ENCODE assay signal across 31 mouse cellular contexts in genomic region chr4:33786027-33786426, GRCm38 (mm10).
"Had no signal": no experiment of that assay in that cellular context is flagged by ENCODE, and none has a peak within 500 bp of the region (broad histone marks: within the 10 kb centered on the region; RNA-seq: fewer than 3 reads in every experiment).

No protein-coding gene starts in this region.

- H3K4me1 ChIP-seq: heart, embryonic 10.5 days; heart, embryonic 12.5 days; heart, embryonic 13.5 days; heart, embryonic 15.5 days; hindbrain, embryonic 12.5 days; hindbrain, embryonic 13.5 days; hindbrain, embryonic 15.5 days; intestine, embryonic 15.5 days had no signal

- H3K4me2 ChIP-seq: heart, embryonic 11.5 days; heart, embryonic 12.5 days; heart, embryonic 13.5 days; heart, embryonic 15.5 days; hindbrain, embryonic 12.5 days; hindbrain, embryonic 13.5 days; hindbrain, embryonic 14.5 days; hindbrain, embryonic 15.5 days; intestine, embryonic 15.5 days; kidney, embryonic 15.5 days had no signal

- H3K36me3 ChIP-seq: heart, embryonic 10.5 days; heart, embryonic 12.5 days; heart, embryonic 13.5 days; heart, embryonic 15.5 days; hindbrain, embryonic 10.5 days; hindbrain, embryonic 12.5 days; hindbrain, embryonic 13.5 days; hindbrain, embryonic 15.5 days; intestine, embryonic 15.5 days; kidney, embryonic 15.5 days had no signal

- H3K27ac ChIP-seq: heart, embryonic 10.5 days; heart, embryonic 13.5 days; heart, embryonic 15.5 days; hindbrain, embryonic 10.5 days; hindbrain, embryonic 12.5 days; hindbrain, embryonic 13.5 days; hindbrain, embryonic 14.5 days; hindbrain, embryonic 15.5 days; hindbrain, postnatal 0 days; intestine, embryonic 15.5 days; kidney, embryonic 15.5 days; kidney, postnatal 0 days; layer of hippocampus, adult 2 months; left cerebral cortex, adult 2 months had no signal

- H3K9ac ChIP-seq: heart, embryonic 12.5 days; heart, embryonic 13.5 days; heart, embryonic 15.5 days; hindbrain, embryonic 12.5 days; hindbrain, embryonic 13.5 days; hindbrain, embryonic 14.5 days; hindbrain, embryonic 15.5 days; intestine, embryonic 15.5 days; kidney, embryonic 15.5 days had no signal

- H3K27me3 ChIP-seq: heart, embryonic 12.5 days; heart, embryonic 13.5 days; heart, embryonic 15.5 days; hindbrain, embryonic 12.5 days; hindbrain, embryonic 13.5 days; hindbrain, embryonic 15.5 days; intestine, embryonic 15.5 days; kidney, embryonic 15.5 days had no signal

- DNase-seq: heart, postnatal 10 days; heart, postnatal 14 days; heart, postnatal 36 days; heart, postnatal 4 days; kidney, adult 11 months; kidney, adult 18-20 months; kidney, adult 8-10 months; kidney, adult 9 months; kidney, postnatal 10 days; kidney, postnatal 14 days; kidney, postnatal 25 days; kidney, postnatal 36 days; kidney, postnatal 4 days; layer of hippocampus, adult 9-11 months; layer of hippocampus, postnatal 36 days had no signal

- H3K4me3 ChIP-seq: heart, embryonic 10.5 days; heart, embryonic 12.5 days; heart, embryonic 13.5 days; heart, embryonic 15.5 days; hindbrain, embryonic 10.5 days; hindbrain, embryonic 12.5 days; hindbrain, embryonic 13.5 days; hindbrain, embryonic 15.5 days; intestine, embryonic 15.5 days; kidney, embryonic 15.5 days; layer of hippocampus, adult 2 months; left cerebral cortex, adult 2 months had no signal

- H3K9me3 ChIP-seq: heart, embryonic 10.5 days; heart, embryonic 12.5 days; heart, embryonic 13.5 days; heart, embryonic 15.5 days; hindbrain, embryonic 10.5 days; hindbrain, embryonic 12.5 days; hindbrain, embryonic 13.5 days; hindbrain, embryonic 15.5 days; intestine, embryonic 15.5 days; kidney, embryonic 15.5 days had no signal
